Mouse (Mus musculus) monocyte, adult 5-6 weeks (primary cell): ENCODE measurements around the gene Fam49a. TPM values are rescaled to one million over a fixed set of nuclear protein-coding genes. Genes with fewer than 3 reads are reported as not detected.

Experiments
- ATAC-seq: fragments of 153-309, 156-312 bp; replicated peaks from 2 replicates; pipeline ENCODE4 v1.8.0; 2017; ENCODE audit warnings: mild to moderate bottlenecking; ENCODE audit not compliant: low TSS enrichment, insufficient number of reproducible peaks, severe bottlenecking, poor library complexity, low FRiP score
- total RNA-seq: library from RNA; stranded (forward); fragments of 200-1000, 200-491, 200-594 nt; gene quantifications from 3 replicates; pipeline ENCODE4 v1.2.3, GENCODE M21; 2017

Fam49a gene
- total RNA-seq, 1 experiment from 2014 or later: 246 TPM

GRCm38 (mm10) chr12:12405491-12406110 lies 143.7 kb downstream of the Fam49a start:
- ATAC-seq: no peak

DNA sequence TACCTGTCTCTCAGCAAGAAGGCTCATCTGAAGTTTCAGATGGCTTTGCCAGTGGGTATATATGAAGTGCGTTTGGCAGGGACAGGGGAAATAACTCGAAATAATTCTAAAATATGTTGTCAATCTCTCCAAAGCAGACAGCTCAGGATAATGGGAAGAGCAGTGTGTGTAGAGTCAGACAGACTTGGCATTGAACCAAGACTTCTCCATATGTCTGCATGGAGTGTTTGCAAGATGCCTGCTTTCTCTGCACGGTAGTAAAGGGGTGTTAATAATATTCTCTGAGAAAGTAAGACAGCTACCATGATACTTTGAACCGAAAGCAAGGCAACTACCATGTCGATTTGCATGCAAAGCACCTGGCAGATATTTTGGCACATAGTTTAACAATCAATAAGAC lies 147.1 kb downstream of the Fam49a start:
- ATAC-seq: no peak

- ATAC-seq: peak; percentile 91
These were observed 150.7 kb downstream of the Fam49a start for GRCm38 (mm10) chr12:12412674-12413073.

- no peak for ATAC-seq
These were observed 158.5 kb downstream of the Fam49a start for GRCm38 (mm10) chr12:12420423-12420822.

DNA sequence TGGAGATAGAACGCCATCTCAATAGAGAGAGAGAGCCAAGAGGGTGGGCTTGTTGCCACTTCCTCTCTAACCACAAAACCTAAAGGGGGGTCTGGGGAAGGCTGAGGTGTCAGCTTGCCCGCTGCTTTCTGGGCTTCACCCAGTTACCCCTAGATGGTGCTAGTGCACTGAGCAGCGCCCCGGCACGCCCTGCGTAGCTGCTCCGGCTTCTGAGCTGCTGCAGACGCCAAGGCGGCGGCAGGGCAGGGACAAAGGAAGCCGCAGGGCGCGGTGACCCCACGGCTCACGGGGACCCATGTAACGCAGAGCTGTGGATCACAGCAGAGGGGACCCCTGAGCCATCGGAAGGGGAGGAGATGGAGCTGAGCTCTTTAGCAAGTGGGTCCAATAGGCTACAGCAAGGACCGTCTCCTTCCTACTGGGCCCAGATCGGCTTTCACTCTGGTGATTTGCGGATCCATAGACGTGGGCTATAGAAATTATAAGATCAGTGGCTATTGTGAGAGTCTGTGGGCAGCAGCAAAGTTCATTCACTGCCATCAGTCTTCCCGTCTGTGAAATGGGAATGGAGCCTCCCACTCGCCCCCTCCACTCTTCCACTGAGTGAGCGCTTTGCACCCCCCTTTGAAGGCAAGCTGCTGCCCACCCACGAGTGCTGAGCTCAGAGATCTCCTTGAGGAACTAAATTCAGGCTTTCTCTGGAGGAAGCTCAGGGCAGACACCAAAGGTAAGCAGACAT lies 159.1 kb downstream of the Fam49a start:
- peak; percentile 76 for ATAC-seq

- no peak for ATAC-seq
These were observed 159.6 kb downstream of the Fam49a start for GRCm38 (mm10) chr12:12421580-12421878.

GRCm38 (mm10) chr12:12425188-12425587 lies 163.2 kb downstream of the Fam49a start:
- ATAC-seq: no peak

DNA sequence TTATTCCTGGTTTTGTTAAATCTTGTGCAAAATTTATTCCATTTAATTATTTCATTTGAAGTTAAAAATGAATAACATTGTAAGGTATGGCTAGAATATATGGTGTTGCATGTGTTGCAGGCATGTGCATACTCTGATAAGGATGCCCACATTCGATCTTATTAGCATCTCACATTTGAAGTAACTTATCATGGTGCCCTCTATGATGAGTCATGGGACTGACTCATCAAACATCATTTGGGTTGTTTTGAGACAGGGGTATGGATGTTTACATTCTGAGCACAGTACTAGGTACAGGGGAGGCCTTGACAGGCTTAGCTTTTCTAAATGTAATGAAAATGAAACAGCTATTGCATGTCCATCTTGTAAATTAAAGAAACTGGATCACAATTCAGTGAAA lies 165.3 kb downstream of the Fam49a start:
- ATAC-seq: no peak

DNA sequence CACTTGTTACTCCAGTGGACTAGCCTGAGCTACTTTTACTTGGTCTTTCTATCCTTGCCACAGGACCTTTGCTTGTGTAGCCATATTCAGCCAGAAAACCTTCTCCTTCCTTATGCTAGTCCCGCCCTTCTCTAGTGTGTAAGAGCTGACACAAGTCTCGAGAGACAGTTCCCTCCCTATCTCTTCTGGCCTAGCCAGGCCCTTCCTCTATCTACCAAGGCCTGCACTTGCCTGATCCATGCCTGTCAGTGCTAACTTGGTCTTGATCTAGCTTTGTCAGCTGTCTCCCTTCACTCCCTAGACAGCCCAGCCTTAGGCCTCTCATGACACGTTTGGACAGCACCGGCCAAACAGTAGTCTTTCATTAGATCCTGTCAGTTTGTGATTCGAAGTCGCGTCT lies 166.9 kb downstream of the Fam49a start:
- no peak for ATAC-seq
